Mouse (Mus musculus) liver, embryonic 13.5 days (tissue): ENCODE results near the gene Rpl14. TPM values are rescaled to one million over a fixed set of nuclear protein-coding genes. Genes with fewer than 3 reads are reported as not detected.

Source experiments
- ATAC-seq: fragments of 200-750 bp; cut with Nextera tagmentation; 2 replicates; pipeline ENCODE4 v1.8.0; 2017; ENCODE audit warnings: low read depth, mild to moderate bottlenecking, moderate number of reproducible peaks, moderate library complexity
- DNase-seq: peaks from one replicate; pipeline ENCODE4 v3.0.0; 2022
- H3K27ac ChIP-seq: fragments of 300-500 bp; sonication (generic); 2 replicates; pipeline ENCODE4 v1.5.1; 2015; ENCODE audit warnings: moderate library complexity, mild to moderate bottlenecking, inconsistent platforms
- H3K27me3 ChIP-seq: fragments of 300-500 bp; sonication (generic); 2 replicates; pipeline ENCODE4 v1.6.1; 2015; ENCODE audit warnings: mild to moderate bottlenecking, inconsistent platforms
- H3K36me3 ChIP-seq: fragments of 300-500 bp; sonication (generic); 2 replicates; pipeline ENCODE4 v1.6.1; 2015; ENCODE audit warnings: mild to moderate bottlenecking, inconsistent platforms
- H3K4me1 ChIP-seq: fragments of 300-500 bp; sonication (generic); replicated peaks from 2 replicates; pipeline ENCODE4 v1.6.1; 2015; ENCODE audit warnings: inconsistent platforms
- H3K4me2 ChIP-seq: fragments of 300-500 bp; sonication (generic); 2 replicates; pipeline ENCODE4 v1.6.1; 2015; ENCODE audit warnings: inconsistent platforms, mild to moderate bottlenecking, moderate library complexity
- H3K4me3 ChIP-seq: fragments of 300-500 bp; sonication (generic); replicated peaks from 2 replicates; pipeline ENCODE4 v1.5.1; 2015; ENCODE audit warnings: mild to moderate bottlenecking, inconsistent platforms
- H3K9ac ChIP-seq: fragments of 300-500 bp; sonication (generic); 2 replicates; pipeline ENCODE4 v1.6.1; 2015; ENCODE audit warnings: mild to moderate bottlenecking, inconsistent platforms
- H3K9me3 ChIP-seq: fragments of 300-500 bp; sonication (generic); replicated peaks from 2 replicates; pipeline ENCODE4 v1.6.1; 2016; ENCODE audit warnings: inconsistent platforms
- WGBS: fragments of 180-500 bp; shearing (Covaris S2); methylation state at CpG from one replicate; pipeline ENCODE4 v1.1.7; 2015; ENCODE audit not compliant: insufficient replicate concordance; 5-methylcytosine and 5-hydroxymethylcytosine counted together
- polyA plus RNA-seq: library from polyadenylated mRNA; unstranded; fragments of >200 nt; fragmentation: Nextera tagmentation; extraction: Ambion mirVana; gene quantifications from 2 replicates; pipeline ENCODE4 v1.2.1, GENCODE M21; 2015

The Rpl14 gene
- polyA plus RNA-seq, 1 experiment from 2014 or later: 604 TPM

- Histone ChIP-seq H3K36me3 (no peaks in the 10 kb centered on the region), H3K9me3 (no peaks in the 10 kb centered on the region), H3K4me3 (no peak overlapping the region), H3K27ac (no peak overlapping the region), H3K4me1 (no peaks in the 10 kb centered on the region), H3K27me3 (no peaks in the 10 kb centered on the region), H3K4me2 (no peak overlapping the region), H3K9ac (no peak overlapping the region)
- WGBS: 2% methylated on average over 9 of the region's 9 CpGs
- DNase-seq (peak; percentile 57), ATAC-seq (0 out of 2 replicates have a peak, but pooled peaks have one; percentile 30)
Observed at GRCm38 (mm10) chr9:120591490-120591889, 20.2 kb downstream of the Rpl14 start.

GRCm38 (mm10) chr9:120593383-120594101 is 22.3 kb downstream of the Rpl14 start:
- Histone ChIP-seq H3K4me2 (no peak overlapping the region), H3K9ac (no peak overlapping the region), H3K4me3 (no peak overlapping the region), H3K4me1 (no peaks in the 10 kb centered on the region), H3K27ac (no peak overlapping the region), H3K27me3 (no peaks in the 10 kb centered on the region), H3K9me3 (no peaks in the 10 kb centered on the region), H3K36me3 (no peaks in the 10 kb centered on the region)
- DNase-seq (no peak), ATAC-seq (no peak)
- 59% methylated on average over 9 of the region's 9 CpGs for WGBS

GRCm38 (mm10) chr9:120594839-120595238 is 23.6 kb downstream of the Rpl14 start:
- no peak overlapping the region for H3K4me2 ChIP-seq
- no peak overlapping the region for H3K27ac ChIP-seq
- ATAC-seq (no peak), DNase-seq (no peak)
- H3K27me3 ChIP-seq: no peaks in the 10 kb centered on the region
- H3K36me3 ChIP-seq: no peaks in the 10 kb centered on the region
- H3K4me3 ChIP-seq: no peak overlapping the region
- H3K9ac ChIP-seq: no peak overlapping the region
- no peaks in the 10 kb centered on the region for H3K4me1 ChIP-seq
- 67% methylated on average over 6 of the region's 6 CpGs for WGBS
- no peaks in the 10 kb centered on the region for H3K9me3 ChIP-seq

- H3K4me2 ChIP-seq: no peak overlapping the region
- H3K27ac ChIP-seq: no peak overlapping the region
- ATAC-seq: no peak
- H3K4me3 ChIP-seq: no peak overlapping the region
- no peak for DNase-seq
- 65% methylated on average over 4 of the region's 4 CpGs for WGBS
- H3K4me1 ChIP-seq: no peaks in the 10 kb centered on the region
- no peaks in the 10 kb centered on the region for H3K27me3 ChIP-seq
- H3K9ac ChIP-seq: no peak overlapping the region
- H3K9me3 ChIP-seq: no peaks in the 10 kb centered on the region
- no peaks in the 10 kb centered on the region for H3K36me3 ChIP-seq
Observed at GRCm38 (mm10) chr9:120595306-120595705, 24.1 kb downstream of the Rpl14 start.

- ATAC-seq: peak; percentile 89
Observed at GRCm38 (mm10) chr9:120601488-120602171, 30.4 kb downstream of the Rpl14 start.

GRCm38 (mm10) chr9:120602172-120602838 is 31.1 kb downstream of the Rpl14 start:
- no peaks in the 10 kb centered on the region for H3K36me3 ChIP-seq
- peaks cover 16% of the 10 kb centered on the region for H3K4me1 ChIP-seq
- ATAC-seq: peak; percentile 80
- peak overlapping the region; percentile 23 for H3K4me3 ChIP-seq
- no peaks in the 10 kb centered on the region for H3K27me3 ChIP-seq
- peaks cover under 1% of the 10 kb centered on the region; the same call in 1 of the 2 replicates for H3K9me3 ChIP-seq
- peak overlapping the region; percentile 25 for H3K4me2 ChIP-seq
- DNase-seq: no peak
- 51% methylated on average over 17 of the region's 17 CpGs for WGBS
- H3K9ac ChIP-seq: 0 out of 2 replicates have a peak overlapping the region, but pooled peaks have one; percentile 8
- peak overlapping the region; percentile 62 for H3K27ac ChIP-seq

More at GRCm38 (mm10) chr9:120601488-120602171, 30.4 kb downstream of the Rpl14 start:
- Histone ChIP-seq H3K4me1 (peaks cover 16% of the 10 kb centered on the region), H3K27me3 (no peaks in the 10 kb centered on the region), H3K9ac (0 out of 2 replicates have a peak overlapping the region, but pooled peaks have one; percentile 8), H3K4me2 (peak overlapping the region; percentile 25), H3K27ac (peak overlapping the region; percentile 62), H3K9me3 (no peaks in the 10 kb centered on the region), H3K36me3 (no peaks in the 10 kb centered on the region), H3K4me3 (0 out of 2 replicates have a peak overlapping the region, but pooled peaks have one; percentile 20)
- DNase-seq: peak; percentile 68
- 18% methylated on average over 17 of the region's 17 CpGs for WGBS

GRCm38 (mm10) chr9:120602839-120603511 is 31.7 kb downstream of the Rpl14 start:
- DNase-seq (peak; percentile 70), ATAC-seq (peak; percentile 39)
- WGBS: 18% methylated on average over 23 of the region's 23 CpGs
- Histone ChIP-seq H3K4me1 (peaks cover 16% of the 10 kb centered on the region), H3K27me3 (no peaks in the 10 kb centered on the region), H3K36me3 (no peaks in the 10 kb centered on the region), H3K9ac (no peak overlapping the region), H3K4me3 (no peak overlapping the region), H3K4me2 (peak overlapping the region; percentile 25), H3K27ac (no peak overlapping the region), H3K9me3 (peaks cover 7% of the 10 kb centered on the region; the same call in 1 of the 2 replicates)

GRCm38 (mm10) chr9:120603512-120603908 is 32.3 kb downstream of the Rpl14 start:
- no peak for ATAC-seq
- WGBS: 54% methylated on average over 10 of the region's 10 CpGs
- Histone ChIP-seq H3K9ac (no peak overlapping the region), H3K27me3 (no peaks in the 10 kb centered on the region), H3K4me1 (peaks cover 16% of the 10 kb centered on the region), H3K36me3 (no peaks in the 10 kb centered on the region), H3K4me2 (no peak overlapping the region), H3K4me3 (no peak overlapping the region), H3K9me3 (peaks cover 11% of the 10 kb centered on the region; the same call in 1 of the 2 replicates), H3K27ac (no peak overlapping the region)
- DNase-seq: no peak

- Histone ChIP-seq H3K36me3 (no peaks in the 10 kb centered on the region), H3K4me3 (no peak overlapping the region), H3K27me3 (no peaks in the 10 kb centered on the region), H3K4me1 (peaks cover 16% of the 10 kb centered on the region), H3K9me3 (peaks cover 11% of the 10 kb centered on the region; the same call in 1 of the 2 replicates), H3K9ac (no peak overlapping the region), H3K27ac (no peak overlapping the region), H3K4me2 (no peak overlapping the region)
- 48% methylated on average over 12 of the region's 12 CpGs for WGBS
- DNase-seq (no peak), ATAC-seq (no peak)
Observed at GRCm38 (mm10) chr9:120603956-120604355, 32.7 kb downstream of the Rpl14 start.

- Histone ChIP-seq H3K27me3 (no peaks in the 10 kb centered on the region), H3K9ac (no peak overlapping the region), H3K27ac (no peak overlapping the region), H3K4me3 (no peak overlapping the region), H3K9me3 (peaks cover 11% of the 10 kb centered on the region; the same call in 1 of the 2 replicates), H3K36me3 (no peaks in the 10 kb centered on the region), H3K4me2 (no peak overlapping the region), H3K4me1 (no peaks in the 10 kb centered on the region)
- ATAC-seq (no peak), DNase-seq (no peak)
Observed at GRCm38 (mm10) chr9:120611055-120611454, 39.8 kb downstream of the Rpl14 start.

- no peak overlapping the region for H3K4me3 ChIP-seq
- H3K9me3 ChIP-seq: no peaks in the 10 kb centered on the region
- no peak overlapping the region for H3K9ac ChIP-seq
- DNase-seq (no peak), ATAC-seq (no peak)
- no peak overlapping the region for H3K27ac ChIP-seq
- no peaks in the 10 kb centered on the region for H3K4me1 ChIP-seq
- no peaks in the 10 kb centered on the region for H3K27me3 ChIP-seq
- WGBS: 66% methylated on average over 6 of the region's 6 CpGs
- H3K36me3 ChIP-seq: no peaks in the 10 kb centered on the region
- no peak overlapping the region for H3K4me2 ChIP-seq
Observed at GRCm38 (mm10) chr9:120614059-120614458, 42.8 kb downstream of the Rpl14 start.
